Mouse (Mus musculus) liver, adult 2 months (tissue): ENCODE data around the gene Coq8a. TPM values are rescaled to one million over a fixed set of nuclear protein-coding genes. Genes with fewer than 3 reads are reported as not detected.

Experiments
- DNase-seq: peaks from one replicate; pipeline ENCODE4 v3.0.0-alpha.2; 2011; ENCODE audit warnings: low read depth, low spot score; ENCODE audit errors: extremely low read depth
- H3K27ac ChIP-seq: fragments of 200-500 bp; replicated peaks from 2 replicates; pipeline ENCODE4 v1.5.1; 2012; ENCODE audit warnings: low read depth, mild to moderate bottlenecking, control low read depth, inconsistent platforms, low read length; ENCODE audit not compliant: insufficient read depth
- H3K27me3 ChIP-seq: fragments of 200-500 bp; 2 replicates; pipeline ENCODE4 v1.6.1; 2012; ENCODE audit warnings: mild to moderate bottlenecking, moderate library complexity, low read length, inconsistent platforms; ENCODE audit not compliant: control insufficient read depth, insufficient read depth
- H3K36me3 ChIP-seq: fragments of 200-500 bp; 2 replicates; pipeline ENCODE4 v1.6.1; 2012; ENCODE audit warnings: low read length, inconsistent platforms; ENCODE audit not compliant: control insufficient read depth, insufficient read depth
- H3K4me1 ChIP-seq: fragments of 200-500 bp; 2 replicates; pipeline ENCODE4 v1.6.1; 2011; ENCODE audit warnings: low read length; ENCODE audit not compliant: control insufficient read depth, insufficient read depth
- H3K4me3 ChIP-seq: fragments of 200-500 bp; 2 replicates; pipeline ENCODE4 v1.5.1; 2011; ENCODE audit warnings: low read depth, mild to moderate bottlenecking, control low read depth, low read length, moderate library complexity; ENCODE audit not compliant: insufficient read depth
- H3K79me2 ChIP-seq: fragments of 200-500 bp; 2 replicates; pipeline ENCODE4 v1.6.1; 2012; ENCODE audit warnings: inconsistent platforms, mild to moderate bottlenecking, low read length, moderate library complexity; ENCODE audit not compliant: control insufficient read depth, insufficient read depth
- H3K9ac ChIP-seq: fragments of 200-500 bp; 2 replicates; pipeline ENCODE4 v1.6.1; 2012; ENCODE audit warnings: low read depth, mild to moderate bottlenecking, control low read depth, inconsistent platforms, low read length
- CTCF ChIP-seq: fragments of 200-500 bp; IDR thresholded peaks from 2 replicates; pipeline ENCODE4 v1.5.1; 2011; ENCODE audit warnings: low read depth, low read length, control low read depth
- POLR2A ChIP-seq: fragments of 200-500 bp; IDR thresholded peaks from 2 replicates; pipeline ENCODE4 v1.6.1; 2011; ENCODE audit warnings: low read length, control low read depth; ENCODE audit not compliant: insufficient read depth; ENCODE audit errors: extremely low read depth
- WGBS: fragments of 180-500 bp; shearing (Covaris S2); methylation state at CpG from one replicate; pipeline ENCODE4 v1.1.7; 2018; 5-methylcytosine and 5-hydroxymethylcytosine counted together
- polyA plus RNA-seq: library from polyadenylated mRNA; depleted of rRNA; stranded (reverse); fragments of >200 nt; gene quantifications from 2 replicates; pipeline ENCODE4 v1.2.3, GENCODE M21; 2012
- total RNA-seq: library from RNA; depleted of rRNA; stranded (reverse); fragments of >200 nt; gene quantifications from 2 replicates; pipeline ENCODE4 v1.2.3, GENCODE M21; 2014

Coq8a gene
- total and polyA plus RNA-seq, 2 experiments: 137 to 444 TPM

- H3K4me1 ChIP-seq: peaks cover 35% of the 10 kb centered on the region
- H3K4me3 ChIP-seq: peak overlapping the region; percentile 40
- H3K9ac ChIP-seq: peak overlapping the region; percentile 24; the same call in 1 of the 2 replicates
- H3K36me3 ChIP-seq: peaks cover 3% of the 10 kb centered on the region
- TF ChIP-seq CTCF (no peak), POLR2A (no peak)
- DNase-seq: peak; percentile 76
- H3K27ac ChIP-seq: peak overlapping the region; percentile 90
- peaks cover 11% of the 10 kb centered on the region; the same call in 1 of the 2 replicates for H3K79me2 ChIP-seq
- WGBS: 28% methylated on average over 21 of the region's 21 CpGs
- H3K27me3 ChIP-seq: no peaks in the 10 kb centered on the region
These were observed 26.3 kb upstream of the Coq8a start for GRCm38 (mm10) chr1:180225500-180226220.

DNA sequence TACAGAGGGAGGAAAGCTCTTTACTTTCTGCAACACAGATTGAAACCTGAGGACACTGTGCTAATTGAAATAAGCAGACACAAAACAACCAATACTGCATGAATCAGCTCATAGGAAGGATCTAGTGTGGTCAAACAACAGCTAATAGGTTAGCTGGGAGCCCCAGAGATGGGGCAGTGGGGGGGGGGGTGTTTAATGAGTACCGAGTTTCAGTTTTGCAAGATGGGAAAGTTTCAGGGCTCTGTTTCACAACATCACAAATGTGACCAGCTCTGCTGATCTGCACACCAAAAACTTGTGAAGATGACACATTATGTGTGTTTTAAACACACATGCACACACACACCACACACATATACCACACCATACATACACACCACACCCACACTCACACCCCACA is 22.6 kb upstream of the Coq8a start:
- H3K27ac ChIP-seq: peak overlapping the region; percentile 81
- H3K4me3 ChIP-seq: no peak overlapping the region
- no peak for TF ChIP-seq CTCF
- TF ChIP-seq POLR2A: no peak
- H3K79me2 ChIP-seq: no peaks in the 10 kb centered on the region
- peak; percentile 80 for DNase-seq
- H3K4me1 ChIP-seq: peaks cover 24% of the 10 kb centered on the region
- WGBS: 13% methylated on average over 1 of the region's 1 CpGs
- H3K9ac ChIP-seq: peak overlapping the region; percentile 31; the same call in 1 of the 2 replicates
- peaks cover under 1% of the 10 kb centered on the region for H3K36me3 ChIP-seq
- H3K27me3 ChIP-seq: no peaks in the 10 kb centered on the region

DNA sequence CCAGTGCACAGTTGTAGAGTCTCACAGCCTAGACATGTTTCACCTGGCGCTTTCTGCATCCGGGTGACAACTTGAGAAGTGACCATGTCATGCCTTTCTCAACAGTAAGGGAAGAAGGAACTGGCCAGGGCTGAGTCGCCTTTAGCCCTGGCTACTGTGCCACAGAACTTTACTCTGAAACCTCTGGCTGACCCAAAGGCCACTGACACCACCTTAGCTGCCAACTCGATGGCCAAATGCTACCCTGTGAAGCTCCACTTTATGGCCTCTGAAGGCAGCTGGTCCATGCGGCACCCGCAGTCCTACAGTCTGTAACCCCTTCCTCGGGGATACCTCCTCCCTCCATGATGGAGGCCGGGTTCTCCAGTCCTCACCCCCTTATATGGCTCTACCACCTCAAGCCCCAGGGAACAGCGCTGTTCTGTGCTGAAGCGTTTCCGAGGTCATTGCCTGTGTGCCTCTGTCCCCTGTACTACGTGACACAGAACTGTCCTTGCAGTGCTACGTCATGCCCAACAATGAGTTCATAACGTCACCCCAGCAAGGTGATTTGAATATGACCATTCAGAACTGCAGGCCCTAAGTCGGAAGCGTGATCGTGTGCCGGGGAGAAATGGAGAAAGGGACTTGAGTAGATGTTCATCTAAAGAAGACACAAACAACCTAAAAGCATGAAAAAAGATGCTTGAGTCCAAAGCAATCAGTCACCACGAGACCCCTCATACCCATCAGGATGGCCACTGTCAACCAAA is 21.6 kb upstream of the Coq8a start:
- no peak for TF ChIP-seq POLR2A
- TF ChIP-seq CTCF: no peak
- H3K27me3 ChIP-seq: no peaks in the 10 kb centered on the region
- no peaks in the 10 kb centered on the region for H3K79me2 ChIP-seq
- 30% methylated on average over 19 of the region's 19 CpGs for WGBS
- H3K9ac ChIP-seq: peak overlapping the region; percentile 4; the same call in 1 of the 2 replicates
- no peak overlapping the region for H3K4me3 ChIP-seq
- peaks cover 23% of the 10 kb centered on the region for H3K4me1 ChIP-seq
- H3K36me3 ChIP-seq: no peaks in the 10 kb centered on the region
- peak; percentile 93 for DNase-seq
- peak overlapping the region; percentile 81 for H3K27ac ChIP-seq

DNA sequence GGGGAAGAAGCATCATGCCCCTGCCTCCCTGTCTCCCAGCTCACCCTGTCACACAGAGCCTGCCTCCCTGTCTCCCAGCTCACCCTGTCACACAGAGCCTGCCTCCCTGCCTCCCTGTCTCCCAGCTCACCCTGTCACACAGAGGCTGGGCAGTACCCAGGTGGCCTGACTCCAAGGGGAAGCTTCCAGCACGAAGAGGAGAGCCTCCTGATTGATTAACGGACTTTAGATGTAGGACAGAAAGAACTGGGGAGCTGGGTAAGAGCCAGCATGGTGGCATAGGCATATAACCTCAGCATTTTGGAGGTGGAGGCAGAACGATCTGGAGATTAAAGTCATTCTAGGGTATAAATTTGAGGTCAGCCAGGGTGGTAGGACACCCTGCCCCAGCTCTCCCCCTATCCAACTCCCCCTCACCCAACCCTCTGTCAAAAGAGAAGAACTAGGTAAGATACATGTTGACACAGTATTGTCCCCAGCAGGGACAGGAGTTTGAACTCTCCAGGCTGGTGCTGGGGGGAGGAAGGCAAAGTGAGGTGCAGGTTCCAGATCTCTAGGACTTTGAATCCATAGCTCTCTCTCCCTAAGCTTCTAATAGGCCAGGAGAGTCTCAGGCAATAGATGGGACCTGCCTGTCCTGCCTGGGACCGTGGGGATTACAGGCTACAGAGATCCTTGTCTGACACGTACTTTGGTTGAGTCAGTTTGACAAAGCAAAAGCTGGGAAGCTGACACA is 17.3 kb upstream of the Coq8a start:
- Histone ChIP-seq H3K36me3 (no peaks in the 10 kb centered on the region), H3K79me2 (no peaks in the 10 kb centered on the region), H3K4me1 (peaks cover 41% of the 10 kb centered on the region), H3K27me3 (no peaks in the 10 kb centered on the region), H3K4me3 (no peak overlapping the region), H3K9ac (peak overlapping the region; percentile 37; the same call in 1 of the 2 replicates), H3K27ac (peak overlapping the region; percentile 86)
- 21% methylated on average over 5 of the region's 5 CpGs for WGBS
- DNase-seq: peak; percentile 96
- TF ChIP-seq CTCF (no peak), POLR2A (no peak)

- no peaks in the 10 kb centered on the region for H3K79me2 ChIP-seq
- no peaks in the 10 kb centered on the region for H3K27me3 ChIP-seq
- 13% methylated on average over 4 of the region's 4 CpGs for WGBS
- peak overlapping the region; percentile 27 for H3K27ac ChIP-seq
- H3K36me3 ChIP-seq: no peaks in the 10 kb centered on the region
- H3K4me3 ChIP-seq: no peak overlapping the region
- peak; percentile 99 for TF ChIP-seq CTCF
- no peak for TF ChIP-seq POLR2A
- H3K9ac ChIP-seq: 0 out of 2 replicates have a peak overlapping the region, but pooled peaks have one; percentile 10
- DNase-seq: peak; percentile 78
- H3K4me1 ChIP-seq: peaks cover 32% of the 10 kb centered on the region
These were observed 15.6 kb upstream of the Coq8a start for GRCm38 (mm10) chr1:180215044-180215443.
